Comparison of ENCODE assay signal across 25 mouse cellular contexts in the genomic region with DNA sequence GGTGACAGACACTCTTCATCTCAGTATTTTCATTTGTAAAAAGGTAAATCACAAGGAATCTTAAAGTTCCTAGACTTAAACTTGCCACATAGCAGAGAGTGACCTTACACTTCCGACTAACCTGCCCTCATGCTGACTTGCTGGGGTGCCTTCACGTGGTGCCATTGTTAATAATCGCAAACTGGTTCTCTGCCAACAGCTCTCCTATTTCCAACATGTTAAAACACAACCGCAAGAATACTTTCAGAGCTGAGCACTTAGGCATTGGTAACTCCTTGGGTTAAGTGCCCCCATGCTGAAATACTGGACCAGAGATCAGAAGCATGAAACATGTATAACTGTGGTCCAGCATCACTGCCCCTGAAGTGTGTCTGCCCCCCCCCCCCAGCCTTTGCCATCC. TPM values are rescaled to one million over a fixed set of nuclear protein-coding genes. Genes with fewer than 3 reads are reported as not detected.
A peak's percentile ranks its signal among the peaks of the same experiment; 100 is the strongest.
DNase-seq lines count a peak whose midpoint lies in the region; ATAC-seq and TF ChIP-seq lines count a peak whose summit lies in the region.
"Had no signal": no experiment of that assay in that cellular context is flagged by ENCODE, and none has a peak within 500 bp of the region (broad histone marks: within the 10 kb centered on the region; RNA-seq: fewer than 3 reads in every experiment).

No protein-coding gene starts in this region.

- H3K4me1 ChIP-seq in embryonic facial prominence, embryonic 14.5 days (ENCODE audit: control insufficient read depth, insufficient read depth, low read length): peaks cover 16% of the 10 kb centered on the region; the same call in 1 of the 2 replicates
- H3K4me1 ChIP-seq in embryonic facial prominence, embryonic 10.5 days: peaks cover 14% of the 10 kb centered on the region
- H3K4me1 ChIP-seq in lung, postnatal 0 days (ENCODE audit: insufficient read depth, low read depth, low read length): no peaks in the 10 kb centered on the region
- H3K4me1 ChIP-seq: forebrain, embryonic 13.5 days; forebrain, embryonic 15.5 days had no signal

- no peak overlapping the region for H3K9ac ChIP-seq in embryonic facial prominence, embryonic 14.5 days (ENCODE audit: low read depth, low read length)
- no peak overlapping the region for H3K9ac ChIP-seq in lung, postnatal 0 days (replicated peaks; ENCODE audit: low read depth)
- H3K9ac ChIP-seq: embryonic facial prominence, embryonic 13.5 days; forebrain, embryonic 13.5 days; forebrain, embryonic 15.5 days had no signal

- TF ChIP-seq EP300 in lung, postnatal 0 days (IDR thresholded peaks at IDR 0.05): no peak

- H3K27ac ChIP-seq in embryonic facial prominence, embryonic 14.5 days (replicated peaks; ENCODE audit: low read depth, low read length): no peak overlapping the region
- H3K27ac ChIP-seq in embryonic facial prominence, embryonic 10.5 days (replicated peaks): no peak overlapping the region
- H3K27ac ChIP-seq in lung, postnatal 0 days (ENCODE audit: low read length): no peak overlapping the region
- H3K27ac ChIP-seq: embryonic facial prominence, embryonic 13.5 days; forebrain, embryonic 13.5 days; forebrain, embryonic 15.5 days had no signal

- H3K9me3 ChIP-seq in embryonic facial prominence, embryonic 14.5 days (ENCODE audit: control insufficient read depth, low read length): no peaks in the 10 kb centered on the region
- no peaks in the 10 kb centered on the region for H3K9me3 ChIP-seq in embryonic facial prominence, embryonic 10.5 days
- H3K9me3 ChIP-seq in lung, postnatal 0 days (ENCODE audit: low read length): no peaks in the 10 kb centered on the region
- H3K9me3 ChIP-seq: embryonic facial prominence, embryonic 13.5 days; forebrain, embryonic 13.5 days; forebrain, embryonic 15.5 days had no signal

- no peaks in the 10 kb centered on the region; the same call in 1 of the 2 replicates for H3K27me3 ChIP-seq in embryonic facial prominence, embryonic 14.5 days (replicated peaks; ENCODE audit: control insufficient read depth, insufficient read depth, low read length)
- peaks cover 8% of the 10 kb centered on the region; the same call in 1 of the 2 replicates for H3K27me3 ChIP-seq in embryonic facial prominence, embryonic 10.5 days (replicated peaks; ENCODE audit: low read depth, poor library complexity, severe bottlenecking)
- H3K27me3 ChIP-seq in lung, postnatal 0 days (replicated peaks; ENCODE audit: insufficient read depth, low read length): no peaks in the 10 kb centered on the region
- H3K27me3 ChIP-seq: CH12.LX; forebrain, embryonic 13.5 days; forebrain, embryonic 15.5 days; Patski had no signal

- no peak overlapping the region for H3K4me3 ChIP-seq in embryonic facial prominence, embryonic 14.5 days (ENCODE audit: low read depth, low read length)
- no peak overlapping the region for H3K4me3 ChIP-seq in embryonic facial prominence, embryonic 10.5 days
- H3K4me3 ChIP-seq in lung, postnatal 0 days (ENCODE audit: low read depth, low read length): no peak overlapping the region
- H3K4me3 ChIP-seq: embryonic facial prominence, embryonic 13.5 days; forebrain, embryonic 13.5 days; forebrain, embryonic 15.5 days had no signal

- ATAC-seq in embryonic facial prominence, embryonic 14.5 days (ENCODE audit: low read depth): no peak
- no peak for ATAC-seq in lung, postnatal 0 days
- ATAC-seq: activated CD4-positive, CD25-positive, alpha-beta regulatory T cell, adult 4 months; CD4-positive, CD25-positive, alpha-beta regulatory T cell, adult 4 months; forebrain, embryonic 13.5 days; forebrain, embryonic 15.5 days; Patski had no signal

- DNase-seq in embryonic facial prominence, embryonic 14.5 days (ENCODE audit: low spot score): peak; percentile 31
- no peak for DNase-seq in embryonic facial prominence, embryonic 10.5 days (ENCODE audit: low spot score)
- DNase-seq in kidney, adult 9 months: peak; percentile 34
- DNase-seq in kidney, adult 18-20 months: no peak
- DNase-seq in lung, postnatal 0 days (ENCODE audit: low spot score): peak; percentile 28
- no peak for DNase-seq in lung, postnatal 10 days
- DNase-seq in lung, postnatal 36 days: peak; percentile 61
- DNase-seq in lung, postnatal 14 days: no peak
- DNase-seq: adrenal gland, adult 8-10 months; adrenal gland, postnatal 14 days; adrenal gland, postnatal 36 days; B cell, adult 2 months; cerebellum, adult 11-12 months; cerebellum, adult 2 months; cerebellum, adult 9-10 months; cerebellum, postnatal 10 days; cerebellum, postnatal 25 days had no signal

- H3K4me2 ChIP-seq in embryonic facial prominence, embryonic 14.5 days (ENCODE audit: low read depth, low read length): no peak overlapping the region
- H3K4me2 ChIP-seq in lung, postnatal 0 days (replicated peaks; ENCODE audit: low read depth, low read length): no peak overlapping the region
- H3K4me2 ChIP-seq: embryonic facial prominence, embryonic 13.5 days; forebrain, embryonic 13.5 days; forebrain, embryonic 15.5 days had no signal

- TF ChIP-seq CTCF in lung, postnatal 0 days (IDR thresholded peaks at IDR 0.05): no peak

- 59% methylated on average over 4 of the region's 4 CpGs for WGBS in embryonic facial prominence, embryonic 14.5 days
- 86% methylated on average over 4 of the region's 4 CpGs for WGBS in embryonic facial prominence, embryonic 10.5 days
- WGBS in lung, postnatal 0 days: 48% methylated on average over 4 of the region's 4 CpGs

- H3K36me3 ChIP-seq in embryonic facial prominence, embryonic 14.5 days (ENCODE audit: control insufficient read depth, insufficient read depth, low read length): no peaks in the 10 kb centered on the region
- H3K36me3 ChIP-seq in embryonic facial prominence, embryonic 10.5 days (replicated peaks): peaks cover 42% of the 10 kb centered on the region
- H3K36me3 ChIP-seq in lung, postnatal 0 days (ENCODE audit: insufficient read depth, low read length): no peaks in the 10 kb centered on the region
- H3K36me3 ChIP-seq: embryonic facial prominence, embryonic 13.5 days; forebrain, embryonic 15.5 days; G1E had no signal

RNA-seq across cellular contexts. Expression of a gene that starts 47.1 kb away (rescaled TPM):
- 51.4 and 55.5 TPM in 2 replicates for polyA plus RNA-seq in embryonic facial prominence, embryonic 14.5 days (2014; fragmentation: Nextera tagmentation; extraction: Ambion mirVana)
- 89.7 and 99.8 TPM in 2 replicates for polyA plus RNA-seq in embryonic facial prominence, embryonic 10.5 days (2016; fragmentation: Nextera tagmentation; extraction: Ambion mirVana)
- 72.7 and 89.1 TPM in 2 replicates for polyA plus RNA-seq in lung, postnatal 0 days (2015; fragmentation: Nextera tagmentation; extraction: Ambion mirVana)
- polyA plus RNA-seq: activated CD4-positive, CD25-positive, alpha-beta regulatory T cell, adult 4 months; CD4-positive, CD25-positive, alpha-beta regulatory T cell, adult 4 months; G1E had no signal

Comparison
In these comparisons a context has a peak if more than half of its experiments do, and no peak if none do; other contexts are left out.
1. DNase-seq: peak in embryonic facial prominence, embryonic 14.5 days (single experiment), kidney, adult 9 months (single experiment), lung, postnatal 0 days (single experiment) and lung, postnatal 36 days (single experiment); none in embryonic facial prominence, embryonic 10.5 days (single experiment), kidney, adult 18-20 months (single experiment), lung, postnatal 10 days (single experiment) and lung, postnatal 14 days (single experiment).